Mouse (Mus musculus): ENCODE data around the gene Ankfn1. TPM values are rescaled to one million over a fixed set of nuclear protein-coding genes. Genes with fewer than 3 reads are reported as not detected.

Gene Ankfn1
- polyA plus RNA-seq, 1 experiment from 2014 or later: 0.63 TPM

- Histone ChIP-seq H3K4me3 (no peak overlapping the region), H3K27me3 (no peaks in the 10 kb centered on the region), H3K27ac (peak overlapping the region; percentile 5; the same call in 1 of the 2 replicates), H3K9me3 (no peaks in the 10 kb centered on the region), H3K4me1 (peaks cover 20% of the 10 kb centered on the region), H3K9ac (no peak overlapping the region), H3K36me3 (no peaks in the 10 kb centered on the region), H3K4me2 (replicated peaks) (no peak overlapping the region)
- 5% methylated on average over 2 of the region's 2 CpGs for WGBS
- peak; percentile 67; the same call in 1 of the 2 replicates for ATAC-seq (ENCODE audit: insufficient number of reproducible peaks, insufficient read depth, low FRiP score, low TSS enrichment)
These were observed 324.6 kb downstream of the Ankfn1 start for GRCm38 (mm10) chr11:89452862-89453261.

GRCm38 (mm10) chr11:89450406-89450805 is 327.0 kb downstream of the Ankfn1 start:
- Histone ChIP-seq H3K9me3 (no peaks in the 10 kb centered on the region), H3K27me3 (no peaks in the 10 kb centered on the region), H3K27ac (no peak overlapping the region), H3K4me3 (no peak overlapping the region), H3K4me2 (replicated peaks) (no peak overlapping the region), H3K36me3 (no peaks in the 10 kb centered on the region), H3K4me1 (peaks cover 29% of the 10 kb centered on the region), H3K9ac (no peak overlapping the region)
- WGBS: 83% methylated on average over 4 of the region's 4 CpGs
- ATAC-seq (ENCODE audit: insufficient number of reproducible peaks, insufficient read depth, low FRiP score, low TSS enrichment): no peak

GRCm38 (mm10) chr11:89448986-89449385 is 328.5 kb downstream of the Ankfn1 start:
- Histone ChIP-seq H3K9ac (no peak overlapping the region), H3K27me3 (no peaks in the 10 kb centered on the region), H3K36me3 (no peaks in the 10 kb centered on the region), H3K4me1 (peaks cover 29% of the 10 kb centered on the region), H3K4me2 (replicated peaks) (no peak overlapping the region), H3K4me3 (no peak overlapping the region), H3K9me3 (no peaks in the 10 kb centered on the region), H3K27ac (no peak overlapping the region)
- no peak for ATAC-seq (ENCODE audit: insufficient number of reproducible peaks, insufficient read depth, low FRiP score, low TSS enrichment)
- 88% methylated on average over 6 of the region's 6 CpGs for WGBS

- Histone ChIP-seq H3K27me3 (no peaks in the 10 kb centered on the region), H3K4me2 (replicated peaks) (no peak overlapping the region), H3K4me1 (peaks cover 23% of the 10 kb centered on the region), H3K4me3 (no peak overlapping the region), H3K9me3 (no peaks in the 10 kb centered on the region), H3K9ac (no peak overlapping the region), H3K36me3 (no peaks in the 10 kb centered on the region), H3K27ac (0 out of 2 replicates have a peak overlapping the region, but pooled peaks have one; percentile 32)
- no peak for ATAC-seq (ENCODE audit: insufficient number of reproducible peaks, insufficient read depth, low FRiP score, low TSS enrichment)
- 41% methylated on average over 12 of the region's 12 CpGs for WGBS
These were observed 330.0 kb downstream of the Ankfn1 start for GRCm38 (mm10) chr11:89447477-89447876.

GRCm38 (mm10) chr11:89440566-89440965 is 336.9 kb downstream of the Ankfn1 start:
- no peaks in the 10 kb centered on the region for H3K9me3 ChIP-seq
- no peak overlapping the region for H3K4me2 ChIP-seq (replicated peaks)
- no peak overlapping the region for H3K9ac ChIP-seq
- H3K4me1 ChIP-seq: no peaks in the 10 kb centered on the region
- no peaks in the 10 kb centered on the region for H3K27me3 ChIP-seq
- H3K4me3 ChIP-seq: no peak overlapping the region
- WGBS: 78% methylated on average over 6 of the region's 6 CpGs
- H3K36me3 ChIP-seq: no peaks in the 10 kb centered on the region
- H3K27ac ChIP-seq: no peak overlapping the region
- ATAC-seq (ENCODE audit: insufficient number of reproducible peaks, insufficient read depth, low FRiP score, low TSS enrichment): no peak

GRCm38 (mm10) chr11:89424358-89424757 is 353.1 kb downstream of the Ankfn1 start:
- Histone ChIP-seq H3K9me3 (no peaks in the 10 kb centered on the region), H3K9ac (no peak overlapping the region), H3K4me3 (no peak overlapping the region), H3K36me3 (no peaks in the 10 kb centered on the region), H3K4me1 (peaks cover 5% of the 10 kb centered on the region; the same call in 1 of the 2 replicates), H3K27me3 (no peaks in the 10 kb centered on the region), H3K27ac (no peak overlapping the region), H3K4me2 (replicated peaks) (no peak overlapping the region)
- ATAC-seq (ENCODE audit: insufficient number of reproducible peaks, insufficient read depth, low FRiP score, low TSS enrichment): no peak
- 47% methylated on average over 3 of the region's 3 CpGs for WGBS

- Histone ChIP-seq H3K9ac (no peak overlapping the region), H3K27ac (no peak overlapping the region), H3K4me2 (replicated peaks) (no peak overlapping the region), H3K9me3 (no peaks in the 10 kb centered on the region), H3K4me1 (peaks cover 5% of the 10 kb centered on the region; the same call in 1 of the 2 replicates), H3K36me3 (no peaks in the 10 kb centered on the region), H3K27me3 (no peaks in the 10 kb centered on the region), H3K4me3 (no peak overlapping the region)
- no peak for ATAC-seq (ENCODE audit: insufficient number of reproducible peaks, insufficient read depth, low FRiP score, low TSS enrichment)
- 73% methylated on average over 5 of the region's 5 CpGs for WGBS
These were observed 354.8 kb downstream of the Ankfn1 start for GRCm38 (mm10) chr11:89422637-89423036.

GRCm38 (mm10) chr11:89420767-89421438 is 356.6 kb downstream of the Ankfn1 start:
- H3K36me3 ChIP-seq: no peaks in the 10 kb centered on the region
- no peak overlapping the region for H3K27ac ChIP-seq
- no peak overlapping the region for H3K9ac ChIP-seq
- H3K27me3 ChIP-seq: no peaks in the 10 kb centered on the region
- H3K9me3 ChIP-seq: no peaks in the 10 kb centered on the region
- WGBS: 46% methylated on average over 11 of the region's 11 CpGs
- no peak overlapping the region for H3K4me3 ChIP-seq
- peaks cover 5% of the 10 kb centered on the region; the same call in 1 of the 2 replicates for H3K4me1 ChIP-seq
- ATAC-seq (ENCODE audit: insufficient number of reproducible peaks, insufficient read depth, low FRiP score, low TSS enrichment): no peak
- H3K4me2 ChIP-seq (replicated peaks): no peak overlapping the region

GRCm38 (mm10) chr11:89419863-89420262 is 357.6 kb downstream of the Ankfn1 start:
- Histone ChIP-seq H3K9ac (no peak overlapping the region), H3K4me3 (no peak overlapping the region), H3K36me3 (no peaks in the 10 kb centered on the region), H3K27ac (no peak overlapping the region), H3K27me3 (no peaks in the 10 kb centered on the region), H3K4me1 (peaks cover 5% of the 10 kb centered on the region; the same call in 1 of the 2 replicates), H3K9me3 (no peaks in the 10 kb centered on the region), H3K4me2 (replicated peaks) (no peak overlapping the region)
- ATAC-seq (ENCODE audit: insufficient number of reproducible peaks, insufficient read depth, low FRiP score, low TSS enrichment): no peak
- WGBS: 89% methylated on average over 2 of the region's 2 CpGs

- ATAC-seq (ENCODE audit: insufficient number of reproducible peaks, insufficient read depth, low FRiP score, low TSS enrichment): no peak
- no peaks in the 10 kb centered on the region for H3K36me3 ChIP-seq
- no peak overlapping the region for H3K9ac ChIP-seq
- no peak overlapping the region for H3K27ac ChIP-seq
- no peaks in the 10 kb centered on the region for H3K27me3 ChIP-seq
- H3K9me3 ChIP-seq: no peaks in the 10 kb centered on the region
- H3K4me2 ChIP-seq (replicated peaks): no peak overlapping the region
- peaks cover 5% of the 10 kb centered on the region; the same call in 1 of the 2 replicates for H3K4me1 ChIP-seq
- no peak overlapping the region for H3K4me3 ChIP-seq
- 80% methylated on average over 12 of the region's 12 CpGs for WGBS
These were observed 358.8 kb downstream of the Ankfn1 start for GRCm38 (mm10) chr11:89418644-89419043.

- H3K36me3 ChIP-seq: no peaks in the 10 kb centered on the region
- no peak overlapping the region for H3K27ac ChIP-seq
- no peak overlapping the region for H3K4me2 ChIP-seq (replicated peaks)
- WGBS: 71% methylated on average over 6 of the region's 6 CpGs
- H3K27me3 ChIP-seq: no peaks in the 10 kb centered on the region
- H3K4me1 ChIP-seq: peaks cover 5% of the 10 kb centered on the region; the same call in 1 of the 2 replicates
- no peak overlapping the region for H3K9ac ChIP-seq
- H3K9me3 ChIP-seq: no peaks in the 10 kb centered on the region
- no peak overlapping the region for H3K4me3 ChIP-seq
- ATAC-seq (ENCODE audit: insufficient number of reproducible peaks, insufficient read depth, low FRiP score, low TSS enrichment): no peak
These were observed 360.7 kb downstream of the Ankfn1 start for GRCm38 (mm10) chr11:89416769-89417168.

- Histone ChIP-seq H3K27ac (peak overlapping the region; percentile 50), H3K36me3 (no peaks in the 10 kb centered on the region), H3K4me1 (peaks cover 5% of the 10 kb centered on the region; the same call in 1 of the 2 replicates), H3K4me3 (no peak overlapping the region), H3K27me3 (no peaks in the 10 kb centered on the region), H3K9me3 (no peaks in the 10 kb centered on the region), H3K4me2 (replicated peaks) (no peak overlapping the region), H3K9ac (no peak overlapping the region)
- ATAC-seq (ENCODE audit: insufficient number of reproducible peaks, insufficient read depth, low FRiP score, low TSS enrichment): no peak
- WGBS: 53% methylated on average over 6 of the region's 6 CpGs
These were observed 368.7 kb downstream of the Ankfn1 start for GRCm38 (mm10) chr11:89408774-89409173.

Data from embryonic facial prominence, embryonic 12.5 days (tissue).